Mouse (Mus musculus) heart, embryonic 10.5 days (tissue): ENCODE data around the gene Zfp324. TPM values are rescaled to one million over a fixed set of nuclear protein-coding genes. Genes with fewer than 3 reads are reported as not detected.
A peak's percentile ranks its signal among the peaks of the same experiment; 100 is the strongest.
"Not testable (repeated sequence)": the region's sequence is repeated elsewhere in the genome, so short reads cannot be mapped to it uniquely, and the experiment has no call there.

ENCODE experiments used
- DNase-seq: peaks from one replicate; pipeline ENCODE4 v3.0.0-alpha.2; 2017; ENCODE audit warnings: low spot score
- H3K27ac ChIP-seq: fragments of 300-500 bp; sonication (generic); 2 replicates; pipeline ENCODE4 v1.5.1; 2016; ENCODE audit warnings: mild to moderate bottlenecking
- H3K27me3 ChIP-seq: fragments of 300-500 bp; sonication (generic); 2 replicates; pipeline ENCODE4 v1.6.1; 2016; ENCODE audit warnings: mild to moderate bottlenecking; ENCODE audit not compliant: poor library complexity, insufficient read depth, severe bottlenecking
- H3K36me3 ChIP-seq: fragments of 300-500 bp; sonication (generic); 2 replicates; pipeline ENCODE4 v1.6.1; 2016; ENCODE audit warnings: mild to moderate bottlenecking, moderate library complexity
- H3K4me1 ChIP-seq: fragments of 300-500 bp; sonication (generic); 2 replicates; pipeline ENCODE4 v1.6.1; 2016; ENCODE audit warnings: mild to moderate bottlenecking
- H3K4me3 ChIP-seq: fragments of 300-500 bp; sonication (generic); 2 replicates; pipeline ENCODE4 v1.5.1; 2016; ENCODE audit warnings: mild to moderate bottlenecking, moderate library complexity
- H3K9me3 ChIP-seq: fragments of 300-500 bp; sonication (generic); 2 replicates; pipeline ENCODE4 v1.6.1; 2016; ENCODE audit warnings: mild to moderate bottlenecking, moderate library complexity
- WGBS: fragments of 180-500 bp; shearing (Covaris S2); methylation state at CpG from one replicate; pipeline ENCODE4 v1.1.7; 2016; 5-methylcytosine and 5-hydroxymethylcytosine counted together
- polyA plus RNA-seq: library from polyadenylated mRNA; unstranded; fragments of >200 nt; fragmentation: Nextera tagmentation; extraction: Ambion mirVana; gene quantifications from 2 replicates; pipeline ENCODE4 v1.2.1, GENCODE M21; 2016

Gene Zfp324
- polyA plus RNA-seq: 7.8 and 8.4 TPM in 2 replicates

- 0% methylated on average over 23 of the region's 23 CpGs for WGBS
- H3K27ac ChIP-seq: peak within 1 kb of the TSS; percentile 94
- H3K4me1 ChIP-seq: peaks cover 19% of the 10 kb centered on the region
- H3K4me3 ChIP-seq: peak within 1 kb of the TSS; percentile 82
- peaks cover 21% of the 10 kb centered on the region for H3K36me3 ChIP-seq
- no peaks in the 10 kb centered on the region for H3K27me3 ChIP-seq
- peak; percentile 96 for DNase-seq
- no peaks in the 10 kb centered on the region for H3K9me3 ChIP-seq
These were observed at the start of gene Zfp324 for GRCm38 (mm10) chr7:12965678-12966091. Gene Zfp324 (plus strand): TSS chr7:12965838.

GRCm38 (mm10) chr7:12920495-12920894, 45.1 kb upstream of the Zfp324 start:
- peaks cover 14% of the 10 kb centered on the region; the same call in 1 of the 2 replicates for H3K4me1 ChIP-seq
- H3K9me3 ChIP-seq, H3K4me3 ChIP-seq, H3K27ac ChIP-seq, H3K27me3 ChIP-seq, DNase-seq: not testable (repeated sequence)
- H3K36me3 ChIP-seq: peaks cover 24% of the 10 kb centered on the region
- WGBS: 77% methylated on average over 7 of the region's 8 CpGs

- DNase-seq: no peak
- Histone ChIP-seq H3K36me3 (peaks cover 33% of the 10 kb centered on the region), H3K4me1 (peaks cover 14% of the 10 kb centered on the region; the same call in 1 of the 2 replicates), H3K27me3 (no peaks in the 10 kb centered on the region), H3K27ac (peak overlapping the region; percentile 96), H3K9me3 (no peaks in the 10 kb centered on the region), H3K4me3 (peak overlapping the region; percentile 95)
- 0% methylated on average over 3 of the region's 3 CpGs for WGBS
These were observed 44.3 kb upstream of the Zfp324 start for GRCm38 (mm10) chr7:12921318-12921704.

GRCm38 (mm10) chr7:12921705-12922465, 43.8 kb upstream of the Zfp324 start, which contains the start of gene Rps5:
Gene Rps5 (plus strand): TSS chr7:12922290.
- peaks cover 38% of the 10 kb centered on the region for H3K36me3 ChIP-seq

GRCm38 (mm10) chr7:12922729-12923128, 42.9 kb upstream of the Zfp324 start:
- Histone ChIP-seq H3K36me3 (peaks cover 43% of the 10 kb centered on the region), H3K27ac (peak overlapping the region; percentile 96), H3K9me3 (no peaks in the 10 kb centered on the region), H3K4me3 (peak overlapping the region; percentile 95), H3K4me1 (peaks cover 20% of the 10 kb centered on the region), H3K27me3 (no peaks in the 10 kb centered on the region)
- no peak for DNase-seq
- WGBS: 2% methylated on average over 8 of the region's 8 CpGs

More at GRCm38 (mm10) chr7:12921705-12922465, 43.8 kb upstream of the Zfp324 start, which contains the start of gene Rps5:
- peak; percentile 99 for DNase-seq
- no peaks in the 10 kb centered on the region for H3K27me3 ChIP-seq
- H3K4me3 ChIP-seq: peak within 1 kb of the TSS; percentile 95
- WGBS: under 1% methylated on average over 55 of the region's 55 CpGs
- peak within 1 kb of the TSS; percentile 96 for H3K27ac ChIP-seq
- H3K9me3 ChIP-seq: no peaks in the 10 kb centered on the region
- peaks cover 14% of the 10 kb centered on the region; the same call in 1 of the 2 replicates for H3K4me1 ChIP-seq

GRCm38 (mm10) chr7:12926316-12926715, 39.3 kb upstream of the Zfp324 start:
- WGBS: 87% methylated on average over 7 of the region's 7 CpGs
- Histone ChIP-seq H3K4me3 (no peak overlapping the region), H3K27me3 (peaks cover 18% of the 10 kb centered on the region; the same call in 1 of the 2 replicates), H3K9me3 (no peaks in the 10 kb centered on the region), H3K4me1 (peaks cover 29% of the 10 kb centered on the region), H3K27ac (no peak overlapping the region), H3K36me3 (peaks cover 46% of the 10 kb centered on the region)
- no peak for DNase-seq

- 22% methylated on average over 8 of the region's 8 CpGs for WGBS
- no peak for DNase-seq
- H3K27ac ChIP-seq: peak within 1 kb of the TSS; percentile 69
- H3K4me1 ChIP-seq: peaks cover 28% of the 10 kb centered on the region
- peak within 1 kb of the TSS; percentile 62 for H3K4me3 ChIP-seq
- no peaks in the 10 kb centered on the region for H3K9me3 ChIP-seq
- H3K27me3 ChIP-seq: peaks cover 18% of the 10 kb centered on the region; the same call in 1 of the 2 replicates
- peaks cover 46% of the 10 kb centered on the region for H3K36me3 ChIP-seq
These were observed 38.4 kb upstream of the Zfp324 start, which contains the start of gene Rnf225 for GRCm38 (mm10) chr7:12927191-12927680. Gene Rnf225 (plus strand): TSS chr7:12927416.

GRCm38 (mm10) chr7:12927693-12928589, 37.7 kb upstream of the Zfp324 start:
- peaks cover 46% of the 10 kb centered on the region for H3K36me3 ChIP-seq
- no peaks in the 10 kb centered on the region for H3K9me3 ChIP-seq
- peak overlapping the region; percentile 62 for H3K4me3 ChIP-seq
- H3K27ac ChIP-seq: peak overlapping the region; percentile 69
- DNase-seq: no peak
- 3% methylated on average over 65 of the region's 65 CpGs for WGBS
- H3K27me3 ChIP-seq: peaks cover 18% of the 10 kb centered on the region; the same call in 1 of the 2 replicates
- peaks cover 25% of the 10 kb centered on the region for H3K4me1 ChIP-seq

- DNase-seq: no peak
- WGBS: 81% methylated on average over 4 of the region's 4 CpGs
- Histone ChIP-seq H3K9me3 (no peaks in the 10 kb centered on the region), H3K36me3 (0 out of 2 replicates have a peak, but pooled peaks cover 3% of the 10 kb centered on the region), H3K4me3 (no peak overlapping the region), H3K27ac (no peak overlapping the region), H3K4me1 (peaks cover 1% of the 10 kb centered on the region; the same call in 1 of the 2 replicates), H3K27me3 (peaks cover 14% of the 10 kb centered on the region; the same call in 1 of the 2 replicates)
These were observed 32.0 kb upstream of the Zfp324 start for GRCm38 (mm10) chr7:12933615-12934140.

GRCm38 (mm10) chr7:12934808-12935207, 30.8 kb upstream of the Zfp324 start:
- no peaks in the 10 kb centered on the region for H3K9me3 ChIP-seq
- 0 out of 2 replicates have a peak, but pooled peaks cover 3% of the 10 kb centered on the region for H3K27me3 ChIP-seq
- no peak for DNase-seq
- no peaks in the 10 kb centered on the region for H3K36me3 ChIP-seq
- no peak overlapping the region for H3K27ac ChIP-seq
- H3K4me1 ChIP-seq: no peaks in the 10 kb centered on the region
- no peak overlapping the region for H3K4me3 ChIP-seq
- 63% methylated on average over 3 of the region's 3 CpGs for WGBS

- H3K27ac ChIP-seq, H3K36me3 ChIP-seq, DNase-seq, H3K4me3 ChIP-seq, H3K27me3 ChIP-seq, H3K4me1 ChIP-seq, H3K9me3 ChIP-seq: not testable (repeated sequence)
- WGBS: 71% methylated on average over 4 of the region's 4 CpGs
These were observed 28.3 kb upstream of the Zfp324 start for GRCm38 (mm10) chr7:12937254-12937803.

- 82% methylated on average over 4 of the region's 4 CpGs for WGBS
- H3K4me3 ChIP-seq: no peak overlapping the region
- no peak for DNase-seq
- H3K27me3 ChIP-seq: no peaks in the 10 kb centered on the region
- no peak overlapping the region for H3K27ac ChIP-seq
- H3K36me3 ChIP-seq: no peaks in the 10 kb centered on the region
- no peaks in the 10 kb centered on the region for H3K4me1 ChIP-seq
- H3K9me3 ChIP-seq: no peaks in the 10 kb centered on the region
These were observed 25.0 kb upstream of the Zfp324 start for GRCm38 (mm10) chr7:12940599-12940998.
